Mouse (Mus musculus) small intestine, adult 2 months (tissue): ENCODE results near the gene Sla2. TPM values are rescaled to one million over a fixed set of nuclear protein-coding genes. Genes with fewer than 3 reads are reported as not detected.

Source experiments
- H3K27ac ChIP-seq: fragments of 200-500 bp; 2 replicates; pipeline ENCODE4 v1.5.1; 2012; ENCODE audit warnings: low read depth, low read length, control low read depth, inconsistent platforms; ENCODE audit not compliant: insufficient read depth
- H3K27me3 ChIP-seq: fragments of 200-500 bp; 2 replicates; pipeline ENCODE4 v1.6.1; 2012; ENCODE audit warnings: mild to moderate bottlenecking, moderate library complexity, low read length, inconsistent platforms; ENCODE audit not compliant: control insufficient read depth, insufficient read depth
- H3K36me3 ChIP-seq: fragments of 200-500 bp; 2 replicates; pipeline ENCODE4 v1.6.1; 2012; ENCODE audit warnings: mild to moderate bottlenecking, low read length, control low read depth, inconsistent platforms; ENCODE audit not compliant: control insufficient read depth, insufficient read depth
- H3K4me1 ChIP-seq: fragments of 200-500 bp; 2 replicates; pipeline ENCODE4 v1.6.1; 2012; ENCODE audit warnings: low read length, inconsistent platforms, mixed read lengths; ENCODE audit not compliant: control insufficient read depth, insufficient read depth, insufficient read length
- H3K4me3 ChIP-seq: fragments of 200-500 bp; 2 replicates; pipeline ENCODE4 v1.5.1; 2012; ENCODE audit warnings: low read depth, mild to moderate bottlenecking, control low read depth, inconsistent platforms, low read length, moderate library complexity
- CTCF ChIP-seq: fragments of 200-500 bp; IDR thresholded peaks from 2 replicates; pipeline ENCODE4 v1.5.1; 2012; ENCODE audit warnings: low read depth, mild to moderate bottlenecking, control low read depth, inconsistent platforms, low read length, moderate library complexity, mixed read lengths; ENCODE audit not compliant: insufficient replicate concordance, insufficient read length; ENCODE audit errors: extremely low read depth
- POLR2A ChIP-seq: fragments of 200-500 bp; IDR thresholded peaks from 2 replicates; pipeline ENCODE4 v1.6.1; 2012; ENCODE audit warnings: low read depth, mild to moderate bottlenecking, control low read depth, inconsistent platforms, low read length, moderate library complexity
- WGBS: fragments of 180-500 bp; shearing (Covaris S2); methylation state at CpG from one replicate; pipeline ENCODE4 v1.1.7; 2018; 5-methylcytosine and 5-hydroxymethylcytosine counted together
- polyA plus RNA-seq: library from polyadenylated mRNA; depleted of rRNA; stranded (reverse); fragments of >200 nt; gene quantifications from 2 replicates; pipeline ENCODE4 v1.2.3, GENCODE M21; 2012

Sla2 gene
- polyA plus RNA-seq, 1 experiment, result 2.0 TPM

- H3K36me3 ChIP-seq, result no peaks in the 10 kb centered on the region
- H3K27me3 ChIP-seq, result no peaks in the 10 kb centered on the region
- H3K27ac ChIP-seq, result no peak overlapping the region
- H3K4me1 ChIP-seq, result no peaks in the 10 kb centered on the region
- no peak overlapping the region for H3K4me3 ChIP-seq
- TF ChIP-seq POLR2A (no peak), CTCF (no peak)
- WGBS, result 74% methylated on average over 4 of the region's 4 CpGs
Measured at GRCm38 (mm10) chr2:156899184-156899583, 12.2 kb upstream of the Sla2 start.

DNA sequence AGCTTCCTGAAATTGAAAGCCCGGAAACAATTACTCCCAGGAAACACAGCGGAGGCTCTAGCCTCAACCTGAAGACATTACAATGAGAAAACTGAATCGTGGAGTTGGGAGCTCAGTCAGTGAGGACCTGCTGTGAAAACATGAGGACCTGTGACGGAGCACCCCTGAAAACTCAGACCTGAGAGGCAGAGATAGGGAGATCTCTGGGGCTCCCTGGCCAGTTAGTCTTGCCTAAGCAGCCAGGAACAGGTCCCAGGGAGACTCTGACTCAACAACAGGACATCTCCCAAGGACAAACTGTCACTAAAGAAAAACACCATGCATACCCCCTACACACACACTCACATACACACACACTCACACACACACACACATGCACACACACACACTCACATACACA is 11.4 kb upstream of the Sla2 start:
- H3K4me1 ChIP-seq, result no peaks in the 10 kb centered on the region
- no peaks in the 10 kb centered on the region for H3K27me3 ChIP-seq
- H3K36me3 ChIP-seq, result no peaks in the 10 kb centered on the region
- H3K4me3 ChIP-seq, result no peak overlapping the region
- no peak for TF ChIP-seq POLR2A
- TF ChIP-seq CTCF, result no peak
- no peak overlapping the region for H3K27ac ChIP-seq
- WGBS, result 47% methylated on average over 4 of the region's 4 CpGs

GRCm38 (mm10) chr2:156897034-156897433 is 10.0 kb upstream of the Sla2 start:
- H3K27me3 ChIP-seq, result no peaks in the 10 kb centered on the region
- TF ChIP-seq POLR2A, result no peak
- TF ChIP-seq CTCF, result no peak
- no peak overlapping the region for H3K27ac ChIP-seq
- WGBS, result 85% methylated on average over 9 of the region's 9 CpGs
- H3K4me1 ChIP-seq, result no peaks in the 10 kb centered on the region
- no peaks in the 10 kb centered on the region for H3K36me3 ChIP-seq
- H3K4me3 ChIP-seq, result no peak overlapping the region

- no peak overlapping the region for H3K4me3 ChIP-seq
- no peaks in the 10 kb centered on the region for H3K27me3 ChIP-seq
- no peaks in the 10 kb centered on the region for H3K36me3 ChIP-seq
- TF ChIP-seq CTCF, result no peak
- no peak for TF ChIP-seq POLR2A
- 62% methylated on average over 9 of the region's 9 CpGs for WGBS
- no peak overlapping the region for H3K27ac ChIP-seq
- H3K4me1 ChIP-seq, result no peaks in the 10 kb centered on the region
Measured at GRCm38 (mm10) chr2:156896384-156896914, 9.5 kb upstream of the Sla2 start.

DNA sequence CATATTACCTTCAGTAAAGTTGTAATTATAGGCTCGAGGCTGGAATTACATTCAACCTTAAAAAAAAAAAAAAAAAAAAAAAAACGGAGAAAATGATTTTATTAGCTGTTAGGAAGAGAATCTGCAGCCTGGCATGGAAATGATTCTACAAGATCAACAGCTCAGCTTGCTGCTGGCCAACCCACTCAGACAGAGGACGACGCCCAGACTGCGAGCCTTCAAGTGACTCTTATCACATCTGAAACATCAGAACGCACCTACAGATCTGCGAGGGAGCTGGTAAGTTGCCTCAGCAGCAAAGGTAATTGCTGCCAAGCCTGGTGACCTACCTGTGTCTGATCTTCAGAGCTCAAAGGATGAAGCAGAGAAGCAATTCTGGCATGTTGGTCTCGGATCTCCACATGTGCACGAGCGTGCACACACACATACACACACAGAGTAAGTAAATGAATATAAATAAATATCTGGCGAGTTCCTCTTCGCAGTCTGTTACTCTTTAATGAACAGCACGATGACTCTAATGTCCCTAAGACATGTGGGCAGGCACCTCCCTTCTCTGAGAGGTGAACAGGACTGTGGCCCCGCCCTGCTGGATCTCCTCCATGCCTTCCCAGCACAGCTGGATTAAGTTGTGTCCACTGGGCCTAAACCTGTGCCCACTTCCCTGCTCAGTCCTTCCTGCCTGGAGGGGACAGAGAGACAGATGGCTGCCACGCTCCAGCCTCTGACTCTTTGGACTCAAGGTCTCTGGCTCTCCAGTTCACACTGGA is 7.7 kb upstream of the Sla2 start:
- TF ChIP-seq CTCF, result no peak
- no peak for TF ChIP-seq POLR2A
- no peak overlapping the region for H3K27ac ChIP-seq
- no peaks in the 10 kb centered on the region for H3K4me1 ChIP-seq
- no peak overlapping the region for H3K4me3 ChIP-seq
- no peaks in the 10 kb centered on the region for H3K27me3 ChIP-seq
- no peaks in the 10 kb centered on the region for H3K36me3 ChIP-seq
- WGBS, result 23% methylated on average over 15 of the region's 15 CpGs

DNA sequence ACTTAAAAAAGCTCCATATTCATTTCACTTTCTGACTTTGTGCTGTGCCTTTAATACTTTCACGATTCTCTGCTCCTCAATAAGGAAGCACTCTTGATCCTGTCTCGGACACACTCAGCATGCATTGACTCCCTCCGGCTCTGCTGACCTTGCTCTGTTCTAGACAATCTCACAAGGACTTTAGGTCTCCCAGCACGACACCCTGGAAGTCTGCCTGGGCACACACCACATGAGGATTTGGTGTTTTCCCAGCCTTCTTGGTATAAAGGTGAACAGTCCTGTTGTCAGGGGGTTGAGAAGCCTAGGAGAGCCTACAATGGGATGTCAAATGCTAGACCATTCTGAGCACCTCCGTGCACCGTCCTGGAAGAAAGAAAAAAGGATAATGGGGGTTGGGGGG is 5.8 kb upstream of the Sla2 start:
- Histone ChIP-seq H3K4me1 (no peaks in the 10 kb centered on the region), H3K27me3 (no peaks in the 10 kb centered on the region), H3K36me3 (no peaks in the 10 kb centered on the region), H3K4me3 (no peak overlapping the region), H3K27ac (no peak overlapping the region)
- TF ChIP-seq CTCF, result no peak
- no peak for TF ChIP-seq POLR2A
- WGBS, result 69% methylated on average over 6 of the region's 6 CpGs

DNA sequence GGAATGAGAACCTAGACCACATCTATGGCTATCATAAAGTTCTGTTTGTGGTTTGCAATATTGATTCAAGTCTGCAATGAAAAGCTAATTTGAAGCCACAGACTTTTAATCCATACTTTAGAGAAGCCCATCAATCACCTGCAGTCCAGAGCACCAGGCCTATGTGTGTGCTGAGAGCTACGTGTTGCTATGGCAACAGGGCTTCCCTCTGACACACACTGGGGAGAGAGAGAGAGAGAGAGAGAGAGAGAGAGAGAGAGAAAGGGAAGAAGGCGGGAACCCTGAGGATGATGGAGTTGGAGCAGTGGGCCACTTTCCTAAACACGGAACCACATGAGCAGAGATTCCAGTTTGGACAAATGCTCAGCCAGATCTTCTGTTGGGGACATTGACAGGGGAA is 5.2 kb upstream of the Sla2 start:
- no peaks in the 10 kb centered on the region for H3K36me3 ChIP-seq
- H3K27me3 ChIP-seq, result no peaks in the 10 kb centered on the region
- no peak overlapping the region for H3K4me3 ChIP-seq
- 70% methylated on average over 3 of the region's 3 CpGs for WGBS
- no peaks in the 10 kb centered on the region for H3K4me1 ChIP-seq
- no peak overlapping the region for H3K27ac ChIP-seq
- TF ChIP-seq POLR2A (no peak), CTCF (no peak)
